Mouse (Mus musculus): Measurements from ENCODE around the gene Nck2. TPM values are rescaled to one million over a fixed set of nuclear protein-coding genes. Genes with fewer than 3 reads are reported as not detected.
A peak's percentile ranks its signal among the peaks of the same experiment; 100 is the strongest.

Gene Nck2
- polyA plus RNA-seq, 1 experiment from 2014 or later = 31.0 TPM

GRCm38 (mm10) chr1:43442568-43442967 lies 1.8 kb upstream of the Nck2 start:
- Histone ChIP-seq H3K4me1 (peaks cover 17% of the 10 kb centered on the region), H3K9me3 (replicated peaks) (no peaks in the 10 kb centered on the region), H3K4me3 (replicated peaks) (no peak overlapping the region), H3K4me2 (no peak overlapping the region), H3K27ac (replicated peaks) (no peak overlapping the region), H3K36me3 (no peaks in the 10 kb centered on the region), H3K9ac (replicated peaks) (no peak overlapping the region), H3K27me3 (replicated peaks) (no peaks in the 10 kb centered on the region)
- no peak for ATAC-seq (ENCODE audit: low FRiP score)
- 93% methylated on average over 2 of the region's 2 CpGs for WGBS

GRCm38 (mm10) chr1:43445170-43446088 lies 1.1 kb downstream of the Nck2 start:
- Histone ChIP-seq H3K4me3 (replicated peaks) (peak overlapping the region; percentile 98), H3K4me2 (peak overlapping the region; percentile 89), H3K9ac (replicated peaks) (peak overlapping the region; percentile 94), H3K4me1 (peaks cover 32% of the 10 kb centered on the region), H3K36me3 (no peaks in the 10 kb centered on the region), H3K27me3 (replicated peaks) (no peaks in the 10 kb centered on the region), H3K27ac (replicated peaks) (peak overlapping the region; percentile 90), H3K9me3 (replicated peaks) (no peaks in the 10 kb centered on the region)
- under 1% methylated on average over 64 of the region's 86 CpGs for WGBS
- peak; percentile 94 for ATAC-seq (ENCODE audit: low FRiP score)

- peaks cover 36% of the 10 kb centered on the region for H3K4me1 ChIP-seq
- no peaks in the 10 kb centered on the region for H3K36me3 ChIP-seq
- H3K9me3 ChIP-seq (replicated peaks) = no peaks in the 10 kb centered on the region
- peak overlapping the region; percentile 89 for H3K4me2 ChIP-seq
- H3K27me3 ChIP-seq (replicated peaks) = no peaks in the 10 kb centered on the region
- H3K27ac ChIP-seq (replicated peaks) = peak overlapping the region; percentile 90
- WGBS = under 1% methylated on average over 41 of the region's 44 CpGs
- peak overlapping the region; percentile 94 for H3K9ac ChIP-seq (replicated peaks)
- peak overlapping the region; percentile 98 for H3K4me3 ChIP-seq (replicated peaks)
- ATAC-seq (ENCODE audit: low FRiP score) = peak; percentile 74
These were observed 1.7 kb downstream of the Nck2 start for GRCm38 (mm10) chr1:43446089-43446533.

- no peaks in the 10 kb centered on the region for H3K27me3 ChIP-seq (replicated peaks)
- peak overlapping the region; percentile 90 for H3K27ac ChIP-seq (replicated peaks)
- WGBS = 17% methylated on average over 16 of the region's 16 CpGs
These were observed 2.6 kb downstream of the Nck2 start for GRCm38 (mm10) chr1:43446731-43447601.

GRCm38 (mm10) chr1:43447602-43448287 lies 3.4 kb downstream of the Nck2 start:
- peaks cover 38% of the 10 kb centered on the region for H3K4me1 ChIP-seq
- peak overlapping the region; percentile 26; the same call in 1 of the 2 replicates for H3K9ac ChIP-seq (replicated peaks)
- no peaks in the 10 kb centered on the region for H3K27me3 ChIP-seq (replicated peaks)
- peak overlapping the region; percentile 98 for H3K4me3 ChIP-seq (replicated peaks)
- no peaks in the 10 kb centered on the region for H3K36me3 ChIP-seq
- ATAC-seq (ENCODE audit: low FRiP score) = no peak
- peak overlapping the region; percentile 89 for H3K4me2 ChIP-seq
- H3K9me3 ChIP-seq (replicated peaks) = no peaks in the 10 kb centered on the region
- H3K27ac ChIP-seq (replicated peaks) = no peak overlapping the region
- WGBS = 40% methylated on average over 9 of the region's 9 CpGs

More at GRCm38 (mm10) chr1:43446731-43447601, 2.6 kb downstream of the Nck2 start:
- Histone ChIP-seq H3K4me1 (peaks cover 38% of the 10 kb centered on the region), H3K4me3 (replicated peaks) (peak overlapping the region; percentile 98), H3K36me3 (no peaks in the 10 kb centered on the region), H3K9ac (replicated peaks) (peak overlapping the region; percentile 94), H3K9me3 (replicated peaks) (no peaks in the 10 kb centered on the region), H3K4me2 (peak overlapping the region; percentile 89)
- ATAC-seq (ENCODE audit: low FRiP score) = no peak

- WGBS = 75% methylated on average over 1 of the region's 1 CpGs
- ATAC-seq (ENCODE audit: low FRiP score) = no peak
- Histone ChIP-seq H3K9ac (replicated peaks) (no peak overlapping the region), H3K27ac (replicated peaks) (no peak overlapping the region), H3K27me3 (replicated peaks) (no peaks in the 10 kb centered on the region), H3K4me1 (peaks cover 35% of the 10 kb centered on the region), H3K4me3 (replicated peaks) (no peak overlapping the region), H3K4me2 (no peak overlapping the region), H3K36me3 (no peaks in the 10 kb centered on the region), H3K9me3 (replicated peaks) (no peaks in the 10 kb centered on the region)
These were observed 6.4 kb downstream of the Nck2 start for GRCm38 (mm10) chr1:43450811-43451210.

- ATAC-seq (ENCODE audit: low FRiP score) = no peak
- 54% methylated on average over 3 of the region's 3 CpGs for WGBS
- H3K9ac ChIP-seq (replicated peaks) = no peak overlapping the region
- H3K9me3 ChIP-seq (replicated peaks) = no peaks in the 10 kb centered on the region
- no peaks in the 10 kb centered on the region for H3K36me3 ChIP-seq
- peaks cover 17% of the 10 kb centered on the region for H3K4me1 ChIP-seq
- no peaks in the 10 kb centered on the region for H3K27me3 ChIP-seq (replicated peaks)
- no peak overlapping the region for H3K4me2 ChIP-seq
- H3K4me3 ChIP-seq (replicated peaks) = no peak overlapping the region
- H3K27ac ChIP-seq (replicated peaks) = no peak overlapping the region
These were observed 9.3 kb downstream of the Nck2 start for GRCm38 (mm10) chr1:43453683-43454082.

GRCm38 (mm10) chr1:43454741-43455140 lies 10.4 kb downstream of the Nck2 start:
- H3K4me1 ChIP-seq = peaks cover 13% of the 10 kb centered on the region
- H3K4me2 ChIP-seq = no peak overlapping the region
- H3K27ac ChIP-seq (replicated peaks) = no peak overlapping the region
- no peak overlapping the region for H3K4me3 ChIP-seq (replicated peaks)
- H3K9me3 ChIP-seq (replicated peaks) = no peaks in the 10 kb centered on the region
- H3K27me3 ChIP-seq (replicated peaks) = no peaks in the 10 kb centered on the region
- no peak for ATAC-seq (ENCODE audit: low FRiP score)
- no peak overlapping the region for H3K9ac ChIP-seq (replicated peaks)
- 78% methylated on average over 8 of the region's 8 CpGs for WGBS
- no peaks in the 10 kb centered on the region for H3K36me3 ChIP-seq

GRCm38 (mm10) chr1:43455196-43455595 lies 10.8 kb downstream of the Nck2 start:
- ATAC-seq (ENCODE audit: low FRiP score) = no peak
- Histone ChIP-seq H3K27ac (replicated peaks) (no peak overlapping the region), H3K4me3 (replicated peaks) (no peak overlapping the region), H3K36me3 (no peaks in the 10 kb centered on the region), H3K9me3 (replicated peaks) (no peaks in the 10 kb centered on the region), H3K9ac (replicated peaks) (no peak overlapping the region), H3K27me3 (replicated peaks) (no peaks in the 10 kb centered on the region), H3K4me1 (peaks cover 9% of the 10 kb centered on the region), H3K4me2 (no peak overlapping the region)
- 48% methylated on average over 1 of the region's 1 CpGs for WGBS

- no peak overlapping the region for H3K27ac ChIP-seq (replicated peaks)
- H3K4me1 ChIP-seq = peaks cover 3% of the 10 kb centered on the region; the same call in 1 of the 2 replicates
- WGBS = 86% methylated on average over 7 of the region's 7 CpGs
- no peak overlapping the region for H3K4me2 ChIP-seq
- no peak for ATAC-seq (ENCODE audit: low FRiP score)
- no peak overlapping the region for H3K4me3 ChIP-seq (replicated peaks)
- H3K27me3 ChIP-seq (replicated peaks) = no peaks in the 10 kb centered on the region
- no peak overlapping the region for H3K9ac ChIP-seq (replicated peaks)
- H3K9me3 ChIP-seq (replicated peaks) = no peaks in the 10 kb centered on the region
- no peaks in the 10 kb centered on the region for H3K36me3 ChIP-seq
These were observed 12.8 kb downstream of the Nck2 start for GRCm38 (mm10) chr1:43457012-43457766.
